In the genomic region with DNA sequence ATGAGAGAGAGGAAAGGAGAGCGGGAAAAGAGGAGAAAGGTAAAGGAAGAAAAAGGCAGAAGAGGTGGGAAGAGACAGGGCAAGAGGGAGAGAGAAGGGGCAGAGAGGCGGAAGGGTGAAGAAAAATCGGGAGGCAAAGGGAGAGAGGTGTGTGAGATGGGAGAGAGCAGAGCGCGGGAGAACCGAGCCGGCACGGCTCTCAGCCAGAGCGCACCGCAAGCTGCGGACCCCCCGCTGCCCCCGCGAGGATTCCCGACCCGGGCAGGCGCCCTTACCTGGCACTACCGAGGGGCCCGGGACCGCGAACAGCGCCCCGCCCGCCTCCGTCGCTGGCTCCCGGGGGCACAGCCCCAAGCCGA, we compare ENCODE assay signal across 9 mouse cellular contexts. TPM values are rescaled to one million over a fixed set of nuclear protein-coding genes. Genes with fewer than 3 reads are reported as not detected.
DNase-seq lines count a peak whose midpoint lies in the region; ATAC-seq and TF ChIP-seq lines count a peak whose summit lies in the region.
"Had no signal": no experiment of that assay in that cellular context is flagged by ENCODE, and none has a peak within 500 bp of the region (broad histone marks: within the 10 kb centered on the region; RNA-seq: fewer than 3 reads in every experiment).

Gene Gm17606 (plus strand): TSS at position 7 of the 359 bp plus-strand sequence.

- H3K36me3 ChIP-seq in embryonic facial prominence, embryonic 11.5 days (replicated peaks; ENCODE audit: control insufficient read depth, insufficient read depth, low read depth, low read length): peaks cover 23% of the 10 kb centered on the region
- H3K36me3 ChIP-seq in hindbrain, postnatal 0 days (ENCODE audit: insufficient read depth, low read length): peaks cover 38% of the 10 kb centered on the region
- peaks cover 42% of the 10 kb centered on the region for H3K36me3 ChIP-seq in midbrain, postnatal 0 days (ENCODE audit: insufficient read depth, low read length)

- H3K27ac ChIP-seq in layer of hippocampus, adult 2 months: peak within 1 kb of the TSS; percentile 83
- H3K27ac ChIP-seq in embryonic facial prominence, embryonic 11.5 days (replicated peaks; ENCODE audit: low read depth, low read length): peak within 1 kb of the TSS; percentile 64
- H3K27ac ChIP-seq in hindbrain, postnatal 0 days: peak within 1 kb of the TSS; percentile 78
- peak within 1 kb of the TSS; percentile 84 for H3K27ac ChIP-seq in midbrain, postnatal 0 days (ENCODE audit: low read depth, low read length)

- 0% methylated on average over 21 of the region's 28 CpGs for WGBS in embryonic facial prominence, embryonic 11.5 days
- WGBS in hindbrain, postnatal 0 days: 3% methylated on average over 26 of the region's 28 CpGs
- WGBS in midbrain, postnatal 0 days: 0% methylated on average over 4 of the region's 28 CpGs

- intact Hi-C loops in left cerebral cortex, postnatal 25 days (cut with DNase I): loop anchor here (1.0 to 5.0 kb wide), 5 partner anchors 58 to 582 kb away; partner anchors contain the start of gene Prmt5

- peak within 1 kb of the TSS; percentile 92 for H3K4me3 ChIP-seq in layer of hippocampus, adult 2 months
- peak within 1 kb of the TSS; percentile 75 for H3K4me3 ChIP-seq in embryonic facial prominence, embryonic 11.5 days (ENCODE audit: low read depth, low read length)
- peak within 1 kb of the TSS; percentile 80 for H3K4me3 ChIP-seq in hindbrain, postnatal 0 days (ENCODE audit: low read length)
- H3K4me3 ChIP-seq in midbrain, postnatal 0 days (ENCODE audit: low read depth, low read length): peak within 1 kb of the TSS; percentile 83

- H3K4me1 ChIP-seq in embryonic facial prominence, embryonic 11.5 days (ENCODE audit: control insufficient read depth, insufficient read depth, low read length): peaks cover 6% of the 10 kb centered on the region; the same call in 1 of the 2 replicates
- no peaks in the 10 kb centered on the region; the same call in 1 of the 2 replicates for H3K4me1 ChIP-seq in hindbrain, postnatal 0 days (ENCODE audit: insufficient read depth, low read length)
- H3K4me1 ChIP-seq in midbrain, postnatal 0 days (ENCODE audit: insufficient read depth, low read length): peaks cover 9% of the 10 kb centered on the region; the same call in 1 of the 2 replicates

- H3K27me3 ChIP-seq in embryonic facial prominence, embryonic 11.5 days (ENCODE audit: control insufficient read depth, insufficient read depth, low read length): no peaks in the 10 kb centered on the region
- no peaks in the 10 kb centered on the region for H3K27me3 ChIP-seq in hindbrain, postnatal 0 days (ENCODE audit: insufficient read depth, low read length)
- no peaks in the 10 kb centered on the region for H3K27me3 ChIP-seq in midbrain, postnatal 0 days (ENCODE audit: insufficient read depth, low read length)

- H3K9me3 ChIP-seq in embryonic facial prominence, embryonic 11.5 days (replicated peaks; ENCODE audit: control insufficient read depth, low read length): no peaks in the 10 kb centered on the region
- H3K9me3 ChIP-seq in hindbrain, postnatal 0 days (ENCODE audit: low read length): no peaks in the 10 kb centered on the region
- H3K9me3 ChIP-seq in midbrain, postnatal 0 days (ENCODE audit: low read length): no peaks in the 10 kb centered on the region

- peak within 1 kb of the TSS; percentile 95 for H3K4me2 ChIP-seq in embryonic facial prominence, embryonic 11.5 days (ENCODE audit: low read depth, low read length)
- H3K4me2 ChIP-seq in hindbrain, postnatal 0 days (ENCODE audit: low read depth, low read length): peak within 1 kb of the TSS; percentile 96
- H3K4me2 ChIP-seq in midbrain, postnatal 0 days (ENCODE audit: low read depth, low read length, poor library complexity, severe bottlenecking): peak within 1 kb of the TSS; percentile 82

- TF ChIP-seq CTCF in layer of hippocampus, adult 2 months (conservative IDR thresholded peaks at IDR 0.05): no peak
- no peak for TF ChIP-seq CTCF in hindbrain, postnatal 0 days (IDR thresholded peaks at IDR 0.05; ENCODE audit: low read depth)
- no peak for TF ChIP-seq CTCF in midbrain, postnatal 0 days (IDR thresholded peaks at IDR 0.05)

- peak within 1 kb of the TSS; percentile 92 for H3K9ac ChIP-seq in embryonic facial prominence, embryonic 11.5 days (replicated peaks; ENCODE audit: low read length)
- H3K9ac ChIP-seq in hindbrain, postnatal 0 days (replicated peaks; ENCODE audit: low read length): peak within 1 kb of the TSS; percentile 90
- peak within 1 kb of the TSS; percentile 91 for H3K9ac ChIP-seq in midbrain, postnatal 0 days (replicated peaks; ENCODE audit: low read length, poor library complexity, severe bottlenecking)

- ATAC-seq in embryonic facial prominence, embryonic 11.5 days (replicated peaks; ENCODE audit: insufficient number of reproducible peaks, low FRiP score, low TSS enrichment, low read depth): no peak; the same call in 1 of the 2 replicates
- no peak for ATAC-seq in hindbrain, postnatal 0 days
- ATAC-seq in midbrain, postnatal 0 days (ENCODE audit: low FRiP score): peak; percentile 32

- DNase-seq in layer of hippocampus, adult 2 months (ENCODE audit: low spot score in 2 of 2): no peak
- DNase-seq in layer of hippocampus, adult 9-10 months (ENCODE audit: low spot score): no peak
- no peak for DNase-seq in embryonic facial prominence, embryonic 11.5 days (ENCODE audit: low spot score)
- DNase-seq in hindbrain, postnatal 0 days (ENCODE audit: low spot score): no peak
- no peak for DNase-seq in midbrain, postnatal 0 days (ENCODE audit: low spot score)
- DNase-seq in T-cell, adult 2 months (ENCODE audit: low spot score): no peak
- no peak for DNase-seq in left cerebral cortex, postnatal 25 days (ENCODE audit: low spot score in 2 of 2)
- no peak for DNase-seq in cerebellum, postnatal 10 days

RNA-seq across cellular contexts. Expression of gene Gm17606, which starts in this region (rescaled TPM):
- not detected for total RNA-seq in layer of hippocampus, adult 2 months (2021)
- polyA plus RNA-seq in embryonic facial prominence, embryonic 11.5 days (2014; fragmentation: Nextera tagmentation; extraction: Ambion mirVana): not detected in 2 replicates
- total RNA-seq in hindbrain, postnatal 0 days (2014; rRNA removed): not detected in 2 replicates
- not detected in 2 replicates for polyA plus RNA-seq in hindbrain, postnatal 0 days (2015; fragmentation: Nextera tagmentation; extraction: Ambion mirVana)
- total RNA-seq in midbrain, postnatal 0 days (2014; rRNA removed): not detected in 2 replicates
- polyA plus RNA-seq in midbrain, postnatal 0 days (2015; fragmentation: Nextera tagmentation; extraction: Ambion mirVana): not detected in 2 replicates
- not detected for total RNA-seq in left cerebral cortex, postnatal 25 days (2021)
- total RNA-seq: granulocyte monocyte progenitor cell, adult 5-6 weeks had no signal

Comparison
In these comparisons a context has a peak if more than half of its experiments do, and no peak if none do; other contexts are left out.
1. Peak in ATAC-seq, H3K4me3 ChIP-seq, H3K27ac ChIP-seq, H3K9ac ChIP-seq and H3K4me2 ChIP-seq in midbrain, postnatal 0 days; RNA of the gene not detected or under 1 TPM.